Mouse (Mus musculus): ENCODE data around the gene Nrxn2. TPM values are rescaled to one million over a fixed set of nuclear protein-coding genes. Genes with fewer than 3 reads are reported as not detected.

The Nrxn2 gene
- polyA plus RNA-seq, 1 experiment from 2014 or later: 0.50 TPM

Small RNA genes within 50 kb of the gene (microRNA-seq; reads per million reads assigned to microRNA genes)
- not detected for gene Gm26460

Other genes starting within 250 kb of the Nrxn2 start
- not detected in 2 replicates for gene Majin, start 234.3 kb upstream of the Nrxn2 start, polyA plus RNA-seq (2015; fragmentation: Nextera tagmentation; extraction: Ambion mirVana)
- gene Gpha2, start 192.4 kb upstream of the Nrxn2 start, polyA plus RNA-seq (2015; fragmentation: Nextera tagmentation; extraction: Ambion mirVana): not detected in 2 replicates
- 3.5 and 3.7 TPM in 2 replicates for gene Ppp2r5b, start 182.9 kb upstream of the Nrxn2 start, polyA plus RNA-seq (2015; fragmentation: Nextera tagmentation; extraction: Ambion mirVana)
- 4.9 and 6.1 TPM in 2 replicates for gene Atg2a, start 177.1 kb upstream of the Nrxn2 start, polyA plus RNA-seq (2015; fragmentation: Nextera tagmentation; extraction: Ambion mirVana)
- 62.1 and 68.6 TPM in 2 replicates for gene Ehd1, start 142.0 kb upstream of the Nrxn2 start, polyA plus RNA-seq (2015; fragmentation: Nextera tagmentation; extraction: Ambion mirVana)
- gene Cdc42bpg, start 112.3 kb upstream of the Nrxn2 start, polyA plus RNA-seq (2015; fragmentation: Nextera tagmentation; extraction: Ambion mirVana): 0.34 and 0.40 TPM in 2 replicates
- 19.5 and 21.0 TPM in 2 replicates for gene Men1, start 83.8 kb upstream of the Nrxn2 start, polyA plus RNA-seq (2015; fragmentation: Nextera tagmentation; extraction: Ambion mirVana)
- gene Map4k2, start 77.6 kb upstream of the Nrxn2 start, polyA plus RNA-seq (2015; fragmentation: Nextera tagmentation; extraction: Ambion mirVana): 8.2 and 8.6 TPM in 2 replicates
- 52.1 and 58.4 TPM in 2 replicates for gene Sf1, start 55.0 kb upstream of the Nrxn2 start, polyA plus RNA-seq (2015; fragmentation: Nextera tagmentation; extraction: Ambion mirVana)
- gene Pygm, start 34.3 kb upstream of the Nrxn2 start, polyA plus RNA-seq (2015; fragmentation: Nextera tagmentation; extraction: Ambion mirVana): 5.8 and 11.2 TPM in 2 replicates
- 78.8 and 81.7 TPM in 2 replicates for gene Rasgrp2, start 19.4 kb upstream of the Nrxn2 start, polyA plus RNA-seq (2015; fragmentation: Nextera tagmentation; extraction: Ambion mirVana)
- gene Slc22a12, start 124.3 kb downstream of the Nrxn2 start, polyA plus RNA-seq (2015; fragmentation: Nextera tagmentation; extraction: Ambion mirVana): not detected in 2 replicates

Data from liver, embryonic 16.5 days (tissue).